In the genomic region with DNA sequence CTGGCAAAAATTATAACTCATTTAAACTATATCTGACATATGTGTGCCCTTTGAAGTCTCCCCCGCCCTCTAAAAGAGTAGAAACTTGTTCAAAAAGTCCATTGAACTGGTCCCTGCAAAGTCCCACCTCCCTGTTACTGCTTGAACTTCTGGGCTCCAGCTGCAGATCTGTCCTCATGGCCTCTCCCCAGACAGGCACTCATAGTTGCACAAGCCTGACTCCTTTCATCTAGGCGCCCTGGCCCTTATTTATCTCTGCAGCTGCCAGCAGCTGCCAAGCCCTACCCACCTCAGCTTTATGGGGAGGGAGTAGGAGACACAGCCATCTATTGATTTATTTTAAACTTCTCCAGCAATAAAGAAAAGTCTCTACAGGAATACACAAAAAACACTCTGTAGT, we compare ENCODE assay signal across 9 mouse cellular contexts.
A peak's percentile ranks its signal among the peaks of the same experiment; 100 is the strongest.
DNase-seq lines count a peak whose midpoint lies in the region; ATAC-seq lines count a peak whose summit lies in the region.
"Had no signal": no experiment of that assay in that cellular context is flagged by ENCODE, and none has a peak within 500 bp of the region (broad histone marks: within the 10 kb centered on the region; RNA-seq: fewer than 3 reads in every experiment).

No protein-coding gene starts in this region.

- no peak overlapping the region for H3K4me2 ChIP-seq in kidney, embryonic 16.5 days (replicated peaks; ENCODE audit: low read depth, low read length)
- peak overlapping the region; percentile 38; the same call in 1 of the 2 replicates for H3K4me2 ChIP-seq in heart, embryonic 14.5 days (ENCODE audit: low read length)
- H3K4me2 ChIP-seq in liver, embryonic 12.5 days, result no peak overlapping the region
- H3K4me2 ChIP-seq in hindbrain, embryonic 14.5 days (replicated peaks), result no peak overlapping the region

- no peak overlapping the region for H3K9ac ChIP-seq in kidney, embryonic 16.5 days (replicated peaks; ENCODE audit: low read length)
- no peak overlapping the region for H3K9ac ChIP-seq in heart, embryonic 14.5 days (ENCODE audit: low read length)
- no peak overlapping the region for H3K9ac ChIP-seq in liver, embryonic 12.5 days
- no peak overlapping the region for H3K9ac ChIP-seq in hindbrain, embryonic 14.5 days

- peaks cover 16% of the 10 kb centered on the region for H3K4me1 ChIP-seq in kidney, embryonic 16.5 days (ENCODE audit: insufficient read depth, low read length)
- peaks cover 12 to 24% of the 10 kb centered on the region in 2 experiments for H3K4me1 ChIP-seq in heart, embryonic 14.5 days (ENCODE audit: control insufficient read depth in 2 of 2, insufficient read depth in 2 of 2, low read length in 2 of 2)
- peaks cover 8% of the 10 kb centered on the region; the same call in 1 of the 2 replicates for H3K4me1 ChIP-seq in liver, embryonic 12.5 days
- H3K4me1 ChIP-seq in hindbrain, embryonic 14.5 days (replicated peaks; ENCODE audit: control insufficient read depth, insufficient read depth, low read length), result no peaks in the 10 kb centered on the region
- no peaks in the 10 kb centered on the region for H3K4me1 ChIP-seq in forebrain, embryonic 10.5 days

- H3K36me3 ChIP-seq in kidney, embryonic 16.5 days (ENCODE audit: insufficient read depth, low read length), result peaks cover 27% of the 10 kb centered on the region
- H3K36me3 ChIP-seq in heart, embryonic 14.5 days (ENCODE audit: control insufficient read depth, insufficient read depth, low read length), result peaks cover 46% of the 10 kb centered on the region
- H3K36me3 ChIP-seq in liver, embryonic 12.5 days, result peaks cover 6% of the 10 kb centered on the region; the same call in 1 of the 2 replicates
- H3K36me3 ChIP-seq in hindbrain, embryonic 14.5 days (replicated peaks; ENCODE audit: control insufficient read depth, insufficient read depth), result 0 out of 2 replicates have a peak, but pooled peaks cover 8% of the 10 kb centered on the region
- H3K36me3 ChIP-seq in forebrain, embryonic 10.5 days (replicated peaks), result peaks cover 36% of the 10 kb centered on the region

- no peaks in the 10 kb centered on the region for H3K27me3 ChIP-seq in kidney, embryonic 16.5 days (ENCODE audit: insufficient read depth, low read length)
- H3K27me3 ChIP-seq in heart, embryonic 14.5 days (ENCODE audit: control insufficient read depth, insufficient read depth, low read length), result no peaks in the 10 kb centered on the region
- no peaks in the 10 kb centered on the region for H3K27me3 ChIP-seq in liver, embryonic 12.5 days (replicated peaks)
- no peaks in the 10 kb centered on the region for H3K27me3 ChIP-seq in hindbrain, embryonic 14.5 days (ENCODE audit: control insufficient read depth, insufficient read depth, low read length)
- H3K27me3 ChIP-seq in forebrain, embryonic 10.5 days (ENCODE audit: poor library complexity, severe bottlenecking), result no peaks in the 10 kb centered on the region

- ATAC-seq in kidney, embryonic 16.5 days (ENCODE audit: low FRiP score, low TSS enrichment), result peak; percentile 85
- peak; percentile 64; the same call in 1 of the 2 replicates for ATAC-seq in heart, embryonic 14.5 days (ENCODE audit: insufficient number of reproducible peaks, insufficient read depth, low FRiP score, low read depth)
- ATAC-seq in liver, embryonic 12.5 days, result peak; percentile 51; the same call in 1 of the 2 replicates
- ATAC-seq in hindbrain, embryonic 14.5 days (ENCODE audit: low FRiP score), result no peak

- no peaks in the 10 kb centered on the region for H3K9me3 ChIP-seq in kidney, embryonic 16.5 days (ENCODE audit: low read length)
- no peaks in the 10 kb centered on the region for H3K9me3 ChIP-seq in heart, embryonic 14.5 days (ENCODE audit: control insufficient read depth, low read length)
- H3K9me3 ChIP-seq in liver, embryonic 12.5 days (replicated peaks), result no peaks in the 10 kb centered on the region
- no peaks in the 10 kb centered on the region for H3K9me3 ChIP-seq in hindbrain, embryonic 14.5 days (ENCODE audit: control insufficient read depth, low read length)
- no peaks in the 10 kb centered on the region for H3K9me3 ChIP-seq in forebrain, embryonic 10.5 days

- no peak for DNase-seq in kidney, adult 9 months
- peak; percentile 69 for DNase-seq in thymus, postnatal 0 days (ENCODE audit: low spot score)
- DNase-seq in hindbrain, embryonic 14.5 days (ENCODE audit: low spot score), result no peak
- DNase-seq in left cerebral cortex, adult 9 months (ENCODE audit: low spot score in 2 of 2), result no peak
- DNase-seq in forebrain, embryonic 10.5 days (ENCODE audit: extremely low spot score, low spot score), result no peak
- DNase-seq: kidney, postnatal 10 days had no signal

- H3K27ac ChIP-seq in kidney, embryonic 16.5 days (ENCODE audit: low read length), result peak overlapping the region; percentile 44; the same call in 1 of the 2 replicates
- H3K27ac ChIP-seq in heart, embryonic 14.5 days (replicated peaks in 1 of 2; ENCODE audit: control insufficient read depth in 1 of 2, insufficient read depth in 1 of 2, low read depth in 2 of 2, low read length in 2 of 2), result peak overlapping the region; percentile 53 to 68
- no peak overlapping the region for H3K27ac ChIP-seq in liver, embryonic 12.5 days
- no peak overlapping the region for H3K27ac ChIP-seq in hindbrain, embryonic 14.5 days
- H3K27ac ChIP-seq in forebrain, embryonic 10.5 days, result no peak overlapping the region

- no peak overlapping the region for H3K4me3 ChIP-seq in kidney, embryonic 16.5 days (ENCODE audit: low read length)
- H3K4me3 ChIP-seq in heart, embryonic 14.5 days (ENCODE audit: control insufficient read depth in 1 of 2, insufficient read depth in 1 of 2, low read depth in 1 of 2, low read length in 2 of 2), result no peak overlapping the region
- no peak overlapping the region for H3K4me3 ChIP-seq in liver, embryonic 12.5 days
- no peak overlapping the region for H3K4me3 ChIP-seq in hindbrain, embryonic 14.5 days (replicated peaks; ENCODE audit: low read length)
- no peak overlapping the region for H3K4me3 ChIP-seq in forebrain, embryonic 10.5 days

- WGBS in kidney, embryonic 16.5 days, result 36% methylated on average over 2 of the region's 2 CpGs
- 45% methylated on average over 2 of the region's 2 CpGs for whole genome bisulfite sequencing in heart, embryonic 14.5 days
- whole genome bisulfite sequencing in liver, embryonic 12.5 days (ENCODE audit: insufficient replicate concordance), result 47% methylated on average over 2 of the region's 2 CpGs
- 74% methylated on average over 2 of the region's 2 CpGs for whole genome bisulfite sequencing in hindbrain, embryonic 14.5 days
- WGBS in forebrain, embryonic 10.5 days, result 81% methylated on average over 2 of the region's 2 CpGs

Comparison
In these comparisons a context has a peak if more than half of its experiments do, and no peak if none do; other contexts are left out.
1. H3K27ac ChIP-seq: peak in kidney, embryonic 16.5 days (single experiment) and heart, embryonic 14.5 days (2 of 2); none in liver, embryonic 12.5 days (single experiment), hindbrain, embryonic 14.5 days (single experiment) and forebrain, embryonic 10.5 days (single experiment).